Mouse (Mus musculus): Measurements from ENCODE around the gene Cracr2a. TPM values are rescaled to one million over a fixed set of nuclear protein-coding genes. Genes with fewer than 3 reads are reported as not detected.

Cracr2a gene
- polyA plus RNA-seq, 1 experiment = not detected

DNA sequence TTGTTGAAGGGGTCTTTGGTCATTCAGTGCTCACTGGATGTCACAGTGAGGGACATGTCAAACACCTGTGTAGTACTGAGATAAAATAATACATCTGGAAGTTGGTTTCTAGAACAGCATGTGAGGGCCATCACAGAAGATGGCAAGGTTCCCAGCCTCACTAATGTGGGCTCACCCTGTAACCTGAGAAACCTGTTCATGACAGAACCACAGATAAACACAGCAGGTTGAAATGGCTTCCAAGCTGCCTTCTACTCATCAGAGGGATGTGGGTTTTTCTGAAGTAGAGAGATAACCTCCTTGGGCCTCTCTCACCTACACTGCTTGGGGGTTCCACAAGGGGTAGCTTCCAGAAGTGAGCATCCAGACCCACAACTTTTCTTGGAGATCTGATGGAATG lies 48.5 kb downstream of the Cracr2a start:
- Histone ChIP-seq H3K4me1 (ENCODE audit: control insufficient read depth, insufficient read depth, low read length) (peaks cover 7% of the 10 kb centered on the region), H3K4me3 (ENCODE audit: insufficient read depth, low read depth, low read length) (no peak overlapping the region), H3K27ac (ENCODE audit: insufficient read depth, low read depth, low read length) (no peak overlapping the region)
- TF ChIP-seq POLR2A (IDR thresholded peaks at IDR 0.05; ENCODE audit: insufficient read depth, low read depth, low read length) (no peak), CTCF (IDR thresholded peaks at IDR 0.05; ENCODE audit: insufficient read depth, low read depth, low read length) (no peak)

DNA sequence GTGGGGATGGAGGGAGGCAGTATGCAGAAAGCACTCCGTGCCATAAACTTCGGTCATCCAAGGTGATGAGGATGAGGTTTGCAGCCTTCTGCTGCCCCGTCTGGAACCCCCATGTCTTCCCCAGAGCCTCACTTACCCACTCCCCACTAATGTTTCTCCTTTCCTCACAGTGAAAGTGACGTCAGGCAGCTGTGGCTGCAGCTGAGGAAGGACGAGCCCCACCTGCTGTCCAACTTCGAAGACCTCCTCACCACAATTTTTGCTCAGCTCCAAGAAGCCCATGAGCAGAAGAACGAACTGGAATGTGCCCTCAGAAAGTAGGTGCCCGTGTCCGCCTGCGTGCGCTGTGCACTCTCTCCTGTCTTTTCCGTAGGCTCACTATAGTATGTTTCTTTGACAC lies 50.1 kb downstream of the Cracr2a start:
- 88% methylated on average over 12 of the region's 12 CpGs for WGBS
- Histone ChIP-seq H3K4me1 (ENCODE audit: control insufficient read depth, insufficient read depth, low read length) (peaks cover 9% of the 10 kb centered on the region), H3K27ac (ENCODE audit: insufficient read depth, low read depth, low read length) (no peak overlapping the region), H3K4me3 (ENCODE audit: insufficient read depth, low read depth, low read length) (no peak overlapping the region)
- TF ChIP-seq CTCF (IDR thresholded peaks at IDR 0.05; ENCODE audit: insufficient read depth, low read depth, low read length) (no peak), POLR2A (IDR thresholded peaks at IDR 0.05; ENCODE audit: insufficient read depth, low read depth, low read length) (no peak)

- WGBS = 34% methylated on average over 13 of the region's 13 CpGs
- no peak overlapping the region for H3K4me3 ChIP-seq (ENCODE audit: insufficient read depth, low read depth, low read length)
- peaks cover 13% of the 10 kb centered on the region for H3K4me1 ChIP-seq (ENCODE audit: control insufficient read depth, insufficient read depth, low read length)
- TF ChIP-seq POLR2A (IDR thresholded peaks at IDR 0.05; ENCODE audit: insufficient read depth, low read depth, low read length) (no peak), CTCF (IDR thresholded peaks at IDR 0.05; ENCODE audit: insufficient read depth, low read depth, low read length) (no peak)
- no peak overlapping the region for H3K27ac ChIP-seq (ENCODE audit: insufficient read depth, low read depth, low read length)
These were observed 53.2 kb downstream of the Cracr2a start for GRCm38 (mm10) chr6:127614083-127614984.

DNA sequence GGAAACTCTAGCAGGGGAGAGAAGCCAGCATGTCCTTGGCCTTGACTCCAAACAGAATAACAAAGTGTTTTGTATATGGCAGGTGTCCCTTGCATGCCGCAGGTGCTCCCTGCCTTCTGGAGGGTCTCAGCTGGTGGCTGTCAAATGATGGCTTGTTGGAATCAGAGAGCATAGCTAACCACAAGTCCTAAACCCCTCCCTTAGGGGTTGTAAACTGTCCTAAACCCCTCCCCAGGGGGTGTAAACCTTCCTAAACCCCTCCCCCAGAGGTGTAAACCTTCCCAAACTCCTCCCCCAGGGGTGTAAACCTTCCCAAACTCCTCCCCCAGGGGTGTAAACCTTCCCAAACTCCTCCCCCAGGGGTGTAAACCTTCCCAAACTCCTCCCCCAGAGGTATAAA lies 55.5 kb downstream of the Cracr2a start:
- no peak for TF ChIP-seq CTCF (IDR thresholded peaks at IDR 0.05; ENCODE audit: insufficient read depth, low read depth, low read length)
- TF ChIP-seq POLR2A (IDR thresholded peaks at IDR 0.05; ENCODE audit: insufficient read depth, low read depth, low read length) = no peak
- Histone ChIP-seq H3K4me1 (ENCODE audit: control insufficient read depth, insufficient read depth, low read length) (peaks cover 13% of the 10 kb centered on the region), H3K4me3 (ENCODE audit: insufficient read depth, low read depth, low read length) (no peak overlapping the region), H3K27ac (ENCODE audit: insufficient read depth, low read depth, low read length) (no peak overlapping the region)
- WGBS = 90% methylated on average over 1 of the region's 1 CpGs

- no peak overlapping the region for H3K4me3 ChIP-seq (ENCODE audit: insufficient read depth, low read depth, low read length)
- TF ChIP-seq CTCF (IDR thresholded peaks at IDR 0.05; ENCODE audit: insufficient read depth, low read depth, low read length) = peak; percentile 59
- TF ChIP-seq POLR2A (IDR thresholded peaks at IDR 0.05; ENCODE audit: insufficient read depth, low read depth, low read length) = no peak
- H3K4me1 ChIP-seq (ENCODE audit: control insufficient read depth, insufficient read depth, low read length) = peaks cover 13% of the 10 kb centered on the region
- whole genome bisulfite sequencing = 29% methylated on average over 10 of the region's 10 CpGs
- H3K27ac ChIP-seq (ENCODE audit: insufficient read depth, low read depth, low read length) = no peak overlapping the region
These were observed 56.3 kb downstream of the Cracr2a start for GRCm38 (mm10) chr6:127617258-127618025.

DNA sequence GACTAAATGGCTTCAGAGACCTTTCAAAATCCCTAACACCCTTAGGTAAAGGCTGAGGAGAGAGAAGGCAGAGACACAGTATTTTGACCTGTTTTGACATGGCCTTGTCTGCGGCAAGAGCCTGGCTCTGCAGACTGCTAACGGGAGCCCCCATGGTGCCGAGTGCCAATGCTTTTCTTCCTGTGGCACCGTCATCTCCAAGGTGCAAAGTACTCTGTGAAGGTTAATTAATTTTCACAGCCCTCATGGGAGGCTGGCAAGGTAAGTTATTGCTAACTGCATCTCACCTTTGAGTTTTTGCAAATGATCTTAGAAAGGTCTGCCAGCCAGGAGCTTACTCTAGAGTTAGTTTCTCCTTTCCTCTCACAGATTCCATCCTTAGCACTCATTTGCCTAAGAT lies 57.5 kb downstream of the Cracr2a start:
- peaks cover 13% of the 10 kb centered on the region for H3K4me1 ChIP-seq (ENCODE audit: control insufficient read depth, insufficient read depth, low read length)
- no peak overlapping the region for H3K27ac ChIP-seq (ENCODE audit: insufficient read depth, low read depth, low read length)
- H3K4me3 ChIP-seq (ENCODE audit: insufficient read depth, low read depth, low read length) = no peak overlapping the region
- TF ChIP-seq POLR2A (IDR thresholded peaks at IDR 0.05; ENCODE audit: insufficient read depth, low read depth, low read length) = no peak
- no peak for TF ChIP-seq CTCF (IDR thresholded peaks at IDR 0.05; ENCODE audit: insufficient read depth, low read depth, low read length)
- 91% methylated on average over 4 of the region's 4 CpGs for WGBS

DNA sequence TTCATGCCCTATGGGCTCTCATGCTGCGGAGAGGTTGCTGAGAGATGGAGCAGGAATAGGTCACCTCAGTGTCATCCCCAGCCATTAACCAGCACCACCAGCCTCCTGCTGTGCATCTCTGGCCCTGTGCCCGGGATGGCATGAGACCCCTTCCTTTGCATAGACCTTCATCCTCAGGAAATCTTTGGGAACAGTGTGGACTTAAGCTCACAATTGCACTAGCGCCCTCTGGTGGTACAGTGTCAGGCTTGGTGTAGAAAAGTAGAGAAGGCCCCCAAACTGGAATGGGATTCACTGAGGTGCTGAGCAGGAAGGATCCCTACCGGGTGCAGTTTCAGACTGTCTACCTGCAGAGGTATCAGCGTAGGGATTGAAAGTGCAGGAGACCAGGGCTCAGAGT lies 64.0 kb downstream of the Cracr2a start:
- no peak for TF ChIP-seq POLR2A (IDR thresholded peaks at IDR 0.05; ENCODE audit: insufficient read depth, low read depth, low read length)
- TF ChIP-seq CTCF (IDR thresholded peaks at IDR 0.05; ENCODE audit: insufficient read depth, low read depth, low read length) = no peak
- 0 out of 2 replicates have a peak, but pooled peaks cover 3% of the 10 kb centered on the region for H3K4me1 ChIP-seq (ENCODE audit: control insufficient read depth, insufficient read depth, low read length)
- WGBS = 47% methylated on average over 5 of the region's 5 CpGs
- no peak overlapping the region for H3K27ac ChIP-seq (ENCODE audit: insufficient read depth, low read depth, low read length)
- H3K4me3 ChIP-seq (ENCODE audit: insufficient read depth, low read depth, low read length) = no peak overlapping the region

- no peak for TF ChIP-seq CTCF (IDR thresholded peaks at IDR 0.05; ENCODE audit: insufficient read depth, low read depth, low read length)
- 0 out of 2 replicates have a peak, but pooled peaks cover 3% of the 10 kb centered on the region for H3K4me1 ChIP-seq (ENCODE audit: control insufficient read depth, insufficient read depth, low read length)
- WGBS = 37% methylated on average over 9 of the region's 9 CpGs
- no peak overlapping the region for H3K27ac ChIP-seq (ENCODE audit: insufficient read depth, low read depth, low read length)
- no peak overlapping the region for H3K4me3 ChIP-seq (ENCODE audit: insufficient read depth, low read depth, low read length)
These were observed 66.3 kb downstream of the Cracr2a start for GRCm38 (mm10) chr6:127627453-127627852.

- Histone ChIP-seq H3K4me1 (ENCODE audit: control insufficient read depth, insufficient read depth, low read length) (0 out of 2 replicates have a peak, but pooled peaks cover 3% of the 10 kb centered on the region), H3K27ac (ENCODE audit: insufficient read depth, low read depth, low read length) (no peak overlapping the region), H3K4me3 (ENCODE audit: insufficient read depth, low read depth, low read length) (no peak overlapping the region)
- 61% methylated on average over 2 of the region's 2 CpGs for WGBS
- TF ChIP-seq CTCF (IDR thresholded peaks at IDR 0.05; ENCODE audit: insufficient read depth, low read depth, low read length) = no peak
- no peak for TF ChIP-seq POLR2A (IDR thresholded peaks at IDR 0.05; ENCODE audit: insufficient read depth, low read depth, low read length)
These were observed 68.1 kb downstream of the Cracr2a start for GRCm38 (mm10) chr6:127629249-127629648.

All from olfactory bulb, adult 2 months (tissue).